Mouse (Mus musculus) cerebellum, adult (tissue): ENCODE data around the gene Dnm3.
A peak's percentile ranks its signal among the peaks of the same experiment; 100 is the strongest.

Experiments used
- ATAC-seq: cut with Nextera tagmentation; 2 replicates; pipeline ENCODE4 v1.9.2; 2017; ENCODE audit warnings: mild to moderate bottlenecking, moderate library complexity, mixed read lengths; ENCODE audit not compliant: insufficient number of reproducible peaks, low FRiP score, low TSS enrichment

Gene Dnm3

GRCm38 (mm10) chr1:162011523-162012245, 466.1 kb downstream of the Dnm3 start:
- no peak for ATAC-seq

- ATAC-seq: no peak
Observed at GRCm38 (mm10) chr1:162009086-162009485, 468.7 kb downstream of the Dnm3 start.

GRCm38 (mm10) chr1:162008631-162009067, 469.2 kb downstream of the Dnm3 start:
- ATAC-seq: no peak

- ATAC-seq: no peak
Observed at GRCm38 (mm10) chr1:162008208-162008607, 469.6 kb downstream of the Dnm3 start.

GRCm38 (mm10) chr1:162006109-162006508, 471.7 kb downstream of the Dnm3 start:
- no peak for ATAC-seq

GRCm38 (mm10) chr1:162004821-162005770, 472.7 kb downstream of the Dnm3 start:
- no peak for ATAC-seq

- ATAC-seq: no peak
Observed at GRCm38 (mm10) chr1:162004518-162004780, 473.4 kb downstream of the Dnm3 start.

- no peak for ATAC-seq
Observed at GRCm38 (mm10) chr1:162003729-162004517, 473.9 kb downstream of the Dnm3 start.

- peak; percentile 72 for ATAC-seq
Observed at GRCm38 (mm10) chr1:162001328-162001727, 476.5 kb downstream of the Dnm3 start.

- peak; percentile 45 for ATAC-seq
Observed at GRCm38 (mm10) chr1:161999882-162000371, 477.9 kb downstream of the Dnm3 start.

GRCm38 (mm10) chr1:161999338-161999737, 478.5 kb downstream of the Dnm3 start:
- ATAC-seq: no peak

- no peak for ATAC-seq
Observed at GRCm38 (mm10) chr1:161998781-161999180, 479.1 kb downstream of the Dnm3 start.

- no peak for ATAC-seq
Observed at GRCm38 (mm10) chr1:161992389-161992788, 485.4 kb downstream of the Dnm3 start.

- ATAC-seq: no peak
Observed at GRCm38 (mm10) chr1:161991846-161992245, 486.0 kb downstream of the Dnm3 start.

- no peak for ATAC-seq
Observed at GRCm38 (mm10) chr1:161990684-161991578, 486.9 kb downstream of the Dnm3 start.

GRCm38 (mm10) chr1:161983979-161984566, 493.8 kb downstream of the Dnm3 start:
- no peak for ATAC-seq

- ATAC-seq: peak; percentile 52; the same call in 1 of the 2 replicates
Observed at GRCm38 (mm10) chr1:161983451-161983850, 494.4 kb downstream of the Dnm3 start.

- ATAC-seq: no peak
Observed at GRCm38 (mm10) chr1:161980626-161981298, 497.1 kb downstream of the Dnm3 start.

GRCm38 (mm10) chr1:161980046-161980445, 497.8 kb downstream of the Dnm3 start:
- ATAC-seq: no peak
